Mouse (Mus musculus): ENCODE results near the gene Hsbp1.

DNA sequence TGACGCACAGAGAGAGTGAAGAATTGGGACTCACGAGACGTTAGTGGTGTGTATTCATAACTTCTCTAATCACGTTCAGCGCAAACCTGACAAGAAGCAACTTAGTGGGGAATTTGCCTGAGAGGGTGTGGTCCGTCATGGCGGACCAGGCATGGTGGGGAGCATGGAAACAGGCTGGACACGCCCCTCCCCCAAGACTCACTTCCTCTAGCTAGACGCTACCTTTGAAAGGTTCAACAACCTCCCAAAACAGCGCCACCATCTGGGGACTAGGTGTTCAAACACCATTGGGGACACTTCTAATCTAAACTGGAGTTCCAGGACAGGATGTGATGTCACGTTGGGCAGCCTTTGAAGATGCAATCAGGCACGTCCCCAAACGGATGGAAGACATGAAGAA, 48.8 kb upstream of the Hsbp1 start:
- TF ChIP-seq HCFC1 (IDR thresholded peaks at IDR 0.05; ENCODE audit: borderline replicate concordance, insufficient read depth, low read length) (no peak), MAFK (IDR thresholded peaks at IDR 0.05; ENCODE audit: insufficient read depth, low read depth, low read length) (no peak), ZNF384 (IDR thresholded peaks at IDR 0.05; ENCODE audit: low read depth, low read length) (no peak), ZC3H11A (IDR thresholded peaks at IDR 0.05; ENCODE audit: borderline replicate concordance, low read depth, low read length) (no peak)

Measured in ES-E14 (cell line).